8 mouse cellular contexts compared by ENCODE assay signal in genomic region chr3:120747678-120748077, GRCm38 (mm10).
DNase-seq lines count a peak whose midpoint lies in the region; ATAC-seq and TF ChIP-seq lines count a peak whose summit lies in the region.

No protein-coding gene starts in this region.

- ATAC-seq in midbrain, postnatal 0 days (ENCODE audit: low FRiP score), result no peak
- ATAC-seq in midbrain, embryonic 16.5 days, result no peak
- ATAC-seq in liver, postnatal 0 days, result no peak
- ATAC-seq in heart, embryonic 11.5 days (replicated peaks; ENCODE audit: insufficient number of reproducible peaks, low FRiP score, low TSS enrichment), result no peak
- no peak for ATAC-seq in forebrain, embryonic 13.5 days

- TF ChIP-seq EP300 in liver, postnatal 0 days (IDR thresholded peaks at IDR 0.05; ENCODE audit: low read depth), result no peak

- H3K27me3 ChIP-seq in midbrain, postnatal 0 days (ENCODE audit: insufficient read depth, low read length), result no peaks in the 10 kb centered on the region
- H3K27me3 ChIP-seq in midbrain, embryonic 16.5 days (ENCODE audit: control insufficient read depth, insufficient read depth, low read depth, low read length), result no peaks in the 10 kb centered on the region
- H3K27me3 ChIP-seq in liver, postnatal 0 days (ENCODE audit: insufficient read depth, low read length), result no peaks in the 10 kb centered on the region
- H3K27me3 ChIP-seq in heart, embryonic 11.5 days (ENCODE audit: control insufficient read depth, insufficient read depth, low read length), result no peaks in the 10 kb centered on the region
- no peaks in the 10 kb centered on the region for H3K27me3 ChIP-seq in forebrain, embryonic 13.5 days

- intact Hi-C loops in gastrocnemius, adult 2 months (cut with DNase I), result no loop called here
- intact Hi-C loops in gastrocnemius, postnatal 36 days (cut with DNase I), result no loop called here

- TF ChIP-seq CTCF in gastrocnemius, adult 2 months (IDR thresholded peaks at IDR 0.05), result peak; percentile 48
- TF ChIP-seq CTCF in midbrain, postnatal 0 days (IDR thresholded peaks at IDR 0.05), result peak; percentile 53
- TF ChIP-seq CTCF in liver, postnatal 0 days (IDR thresholded peaks at IDR 0.05; ENCODE audit: low read depth), result peak; percentile 47

- no peak overlapping the region for H3K4me3 ChIP-seq in gastrocnemius, adult 2 months
- no peak overlapping the region for H3K4me3 ChIP-seq in midbrain, postnatal 0 days (ENCODE audit: low read depth, low read length)
- H3K4me3 ChIP-seq in midbrain, embryonic 16.5 days (ENCODE audit: low read depth, low read length), result no peak overlapping the region
- no peak overlapping the region for H3K4me3 ChIP-seq in liver, postnatal 0 days (ENCODE audit: low read depth, low read length)
- no peak overlapping the region for H3K4me3 ChIP-seq in heart, embryonic 11.5 days (ENCODE audit: low read depth, low read length)
- H3K4me3 ChIP-seq in forebrain, embryonic 13.5 days, result no peak overlapping the region

- no peaks in the 10 kb centered on the region for H3K4me1 ChIP-seq in midbrain, postnatal 0 days (ENCODE audit: insufficient read depth, low read length)
- no peaks in the 10 kb centered on the region for H3K4me1 ChIP-seq in midbrain, embryonic 16.5 days (ENCODE audit: control insufficient read depth, insufficient read depth, low read length)
- H3K4me1 ChIP-seq in liver, postnatal 0 days (ENCODE audit: insufficient read depth), result no peaks in the 10 kb centered on the region
- no peaks in the 10 kb centered on the region for H3K4me1 ChIP-seq in heart, embryonic 11.5 days (ENCODE audit: control insufficient read depth, insufficient read depth, low read length)
- no peaks in the 10 kb centered on the region for H3K4me1 ChIP-seq in forebrain, embryonic 13.5 days

- H3K4me2 ChIP-seq in midbrain, postnatal 0 days (ENCODE audit: low read depth, low read length, poor library complexity, severe bottlenecking), result no peak overlapping the region
- no peak overlapping the region for H3K4me2 ChIP-seq in midbrain, embryonic 16.5 days (ENCODE audit: low read length)
- no peak overlapping the region for H3K4me2 ChIP-seq in liver, postnatal 0 days (ENCODE audit: low read depth, low read length)
- no peak overlapping the region for H3K4me2 ChIP-seq in heart, embryonic 11.5 days
- H3K4me2 ChIP-seq in forebrain, embryonic 13.5 days, result no peak overlapping the region

- H3K9ac ChIP-seq in midbrain, postnatal 0 days (replicated peaks; ENCODE audit: low read length, poor library complexity, severe bottlenecking), result no peak overlapping the region
- no peak overlapping the region for H3K9ac ChIP-seq in midbrain, embryonic 16.5 days (ENCODE audit: low read depth, low read length)
- no peak overlapping the region for H3K9ac ChIP-seq in liver, postnatal 0 days (replicated peaks)
- no peak overlapping the region for H3K9ac ChIP-seq in heart, embryonic 11.5 days (ENCODE audit: low read depth, low read length)
- H3K9ac ChIP-seq in forebrain, embryonic 13.5 days, result no peak overlapping the region

- DNase-seq in gastrocnemius, adult 2 months, result peak; percentile 20
- DNase-seq in gastrocnemius, postnatal 36 days, result no peak
- DNase-seq in midbrain, postnatal 0 days (ENCODE audit: low spot score), result no peak
- DNase-seq in adrenal gland, adult 2 months, result peak; percentile 6
- DNase-seq in liver, postnatal 0 days, result peak; percentile 28

- no peak overlapping the region for H3K27ac ChIP-seq in gastrocnemius, adult 2 months
- no peak overlapping the region for H3K27ac ChIP-seq in midbrain, postnatal 0 days (ENCODE audit: low read depth, low read length)
- H3K27ac ChIP-seq in midbrain, embryonic 16.5 days (ENCODE audit: low read length), result no peak overlapping the region
- H3K27ac ChIP-seq in liver, postnatal 0 days (ENCODE audit: low read depth), result no peak overlapping the region
- H3K27ac ChIP-seq in heart, embryonic 11.5 days (ENCODE audit: low read depth, low read length), result no peak overlapping the region
- H3K27ac ChIP-seq in forebrain, embryonic 13.5 days, result no peak overlapping the region

- H3K36me3 ChIP-seq in midbrain, postnatal 0 days (ENCODE audit: insufficient read depth, low read length), result no peaks in the 10 kb centered on the region
- H3K36me3 ChIP-seq in midbrain, embryonic 16.5 days (ENCODE audit: control insufficient read depth, insufficient read depth, low read length), result no peaks in the 10 kb centered on the region
- no peaks in the 10 kb centered on the region for H3K36me3 ChIP-seq in liver, postnatal 0 days (replicated peaks; ENCODE audit: insufficient read depth, low read length)
- H3K36me3 ChIP-seq in heart, embryonic 11.5 days (ENCODE audit: control insufficient read depth, insufficient read depth, low read length), result no peaks in the 10 kb centered on the region
- H3K36me3 ChIP-seq in forebrain, embryonic 13.5 days (ENCODE audit: poor library complexity, severe bottlenecking), result no peaks in the 10 kb centered on the region

- WGBS in midbrain, postnatal 0 days, result 88% methylated on average over 4 of the region's 4 CpGs
- WGBS in midbrain, embryonic 16.5 days, result 88% methylated on average over 4 of the region's 4 CpGs
- 75% methylated on average over 4 of the region's 4 CpGs for WGBS in liver, postnatal 0 days (ENCODE audit: insufficient replicate concordance)
- WGBS in heart, embryonic 11.5 days (ENCODE audit: insufficient replicate concordance), result 85% methylated on average over 4 of the region's 4 CpGs
- WGBS in forebrain, embryonic 13.5 days, result 89% methylated on average over 4 of the region's 4 CpGs

- no peaks in the 10 kb centered on the region for H3K9me3 ChIP-seq in midbrain, postnatal 0 days (ENCODE audit: low read length)
- H3K9me3 ChIP-seq in midbrain, embryonic 16.5 days (replicated peaks; ENCODE audit: control insufficient read depth, low read length, poor library complexity, severe bottlenecking), result no peaks in the 10 kb centered on the region; the same call in 1 of the 2 replicates
- peaks cover 4% of the 10 kb centered on the region for H3K9me3 ChIP-seq in liver, postnatal 0 days (ENCODE audit: low read length)
- H3K9me3 ChIP-seq in heart, embryonic 11.5 days (replicated peaks; ENCODE audit: control insufficient read depth, low read length), result no peaks in the 10 kb centered on the region
- H3K9me3 ChIP-seq in forebrain, embryonic 13.5 days (replicated peaks), result no peaks in the 10 kb centered on the region

Comparison
In these comparisons a context has a peak if more than half of its experiments do, and no peak if none do; other contexts are left out.
1. DNase-seq: peak in gastrocnemius, adult 2 months (single experiment), adrenal gland, adult 2 months (single experiment) and liver, postnatal 0 days (single experiment); none in gastrocnemius, postnatal 36 days (0 of 2) and midbrain, postnatal 0 days (single experiment).
2. Peak in every context shown above with its lines, with median percentiles within 50 percentile points of each other: CTCF ChIP-seq.